Mouse (Mus musculus): Measurements from ENCODE around the gene Atg4d. TPM values are rescaled to one million over a fixed set of nuclear protein-coding genes. Genes with fewer than 3 reads are reported as not detected.
"Not testable (repeated sequence)": the region's sequence is repeated elsewhere in the genome, so short reads cannot be mapped to it uniquely, and the experiment has no call there.

Atg4d gene
- total RNA-seq, 2 experiments from 2014 or later = 40.7 to 49.2 TPM

DNA sequence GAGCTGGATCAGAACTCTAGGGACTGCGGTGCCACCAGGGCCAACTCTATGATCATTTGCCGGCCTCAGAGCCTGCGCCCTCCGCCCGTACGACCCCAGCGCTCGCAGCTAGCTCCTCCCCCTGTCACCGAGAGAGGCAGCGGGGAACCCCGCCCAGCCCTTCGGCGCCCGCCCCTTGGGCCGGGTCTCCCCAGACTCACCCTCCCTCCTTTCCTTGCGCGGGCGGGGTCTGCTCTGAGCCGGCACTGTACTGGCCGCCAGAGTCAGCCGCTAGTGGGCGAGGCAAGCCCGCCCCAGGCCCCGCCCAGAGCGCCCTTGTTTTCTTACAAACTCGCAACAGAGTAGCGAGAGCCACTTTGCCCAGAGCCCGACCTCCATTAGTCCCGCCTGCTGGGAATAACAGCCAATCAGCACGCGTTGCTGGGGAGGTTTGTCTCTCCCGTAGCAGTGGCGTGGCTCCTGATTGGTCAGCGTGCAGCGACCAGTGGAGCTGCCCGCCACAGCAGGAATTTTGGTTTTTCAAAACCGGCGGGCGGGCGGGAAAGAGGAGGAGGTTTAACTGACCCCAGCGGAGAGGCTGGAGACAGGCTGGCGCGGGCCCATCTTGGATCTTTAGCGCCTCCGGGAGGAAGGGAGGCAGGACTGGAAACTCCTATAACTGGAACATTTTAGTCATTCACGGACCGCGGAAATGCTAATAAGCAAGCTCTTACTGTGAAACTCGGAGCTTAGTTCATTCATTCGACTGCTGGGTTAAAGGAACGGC, 26.1 kb downstream of the Atg4d start, which contains the start of gene Cdkn2d:
Gene Cdkn2d, minus strand, starts transcription at position 386 of the 766 bp plus-strand sequence.
- DNase-seq (ENCODE audit: low spot score in 2 of 2) = peak; percentile 99 to 100
- intact Hi-C loops (cut with DNase I) = loop anchor here (2.0 kb wide), 1 partner anchor 52 kb away; the partner anchor contains the start of gene Keap1

DNA sequence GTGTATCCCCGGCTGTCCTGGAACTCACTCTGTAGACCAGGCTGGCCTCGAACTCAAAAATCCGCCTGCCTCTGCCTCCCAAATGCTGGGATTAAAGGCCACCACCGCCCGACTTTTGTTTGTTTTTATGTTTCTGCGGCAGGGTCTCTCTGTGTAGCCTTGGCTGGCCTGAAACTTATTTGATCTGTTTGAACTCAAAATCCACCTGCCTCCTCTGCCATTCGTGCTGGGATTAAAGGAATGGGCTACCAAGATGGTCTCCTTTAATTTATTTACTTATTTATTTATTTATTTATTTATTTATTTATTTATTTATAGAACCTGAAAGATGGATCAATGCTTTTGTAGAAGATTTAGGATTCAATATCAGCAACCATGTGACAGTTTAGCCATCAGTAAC, 26.8 kb downstream of the Atg4d start:
- intact Hi-C loops (cut with DNase I) = loop anchor here (2.0 kb wide), 1 partner anchor 53 kb away; the partner anchor contains the start of gene Keap1
- DNase-seq (ENCODE audit: low spot score in 2 of 2) = not testable (repeated sequence)

DNA sequence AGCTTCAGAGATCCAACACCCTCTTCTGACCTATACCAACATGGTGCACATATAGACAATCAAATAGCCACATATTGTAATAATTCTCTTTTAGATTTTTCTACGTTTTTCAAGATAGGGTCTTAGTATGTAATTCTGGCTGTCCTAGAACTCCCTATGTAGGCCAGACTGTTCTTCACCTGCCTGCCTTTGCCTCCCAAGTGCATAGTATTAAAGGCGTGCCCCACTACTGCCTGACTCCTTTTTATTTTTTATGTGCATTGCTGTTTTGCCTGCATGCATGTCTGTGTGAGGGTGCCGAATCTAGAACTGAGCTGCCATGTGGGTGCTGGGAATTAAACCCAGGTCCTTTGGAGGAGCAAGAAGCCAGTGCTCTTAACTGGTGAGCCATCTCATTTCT, 27.2 kb downstream of the Atg4d start:
- DNase-seq (ENCODE audit: low spot score in 2 of 2) = no peak
- intact Hi-C loops (cut with DNase I) = no loop called here

DNA sequence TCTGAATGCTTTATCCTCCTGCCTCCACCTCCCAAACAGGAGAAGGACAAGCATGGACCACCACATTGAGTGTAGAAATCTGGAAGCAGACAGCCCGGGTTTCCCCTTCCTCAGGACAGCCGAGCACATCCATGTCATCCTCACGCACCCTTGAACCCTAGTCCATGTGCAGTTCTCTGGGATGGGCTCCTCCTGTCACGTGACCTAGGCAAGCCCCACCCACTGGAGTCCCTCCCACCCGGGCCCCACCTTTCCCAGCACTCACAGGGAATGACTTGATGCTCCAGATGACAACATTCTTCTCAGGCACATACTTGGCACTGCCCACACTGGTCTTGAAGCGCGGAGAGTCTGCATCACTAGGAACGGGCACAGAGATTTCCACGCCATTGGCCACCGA, 33.9 kb downstream of the Atg4d start:
- intact Hi-C loops (cut with DNase I) = no loop called here
- DNase-seq (ENCODE audit: low spot score in 2 of 2) = no peak

DNA sequence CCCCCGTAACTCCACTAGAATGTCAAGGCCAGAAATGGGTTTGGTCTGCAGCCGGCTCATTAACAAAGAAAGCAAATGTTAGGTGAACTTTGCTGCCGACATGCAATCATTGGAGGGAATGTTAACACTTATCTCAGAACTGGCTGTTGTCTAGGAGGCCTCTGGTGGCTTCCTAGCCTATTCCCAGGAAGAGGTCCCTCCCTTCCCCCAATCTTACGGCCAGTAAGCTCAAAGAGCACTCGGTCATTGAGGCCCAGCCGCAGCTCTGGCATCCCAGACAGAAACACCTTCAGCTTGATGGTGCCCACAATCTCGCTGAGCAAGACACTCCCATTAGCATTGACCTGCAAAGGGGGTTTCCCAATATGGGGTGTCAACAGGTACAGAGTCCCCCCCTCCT, 40.0 kb downstream of the Atg4d start:
- intact Hi-C loops (cut with DNase I) = no loop called here
- DNase-seq (ENCODE audit: low spot score in 2 of 2) = no peak

DNA sequence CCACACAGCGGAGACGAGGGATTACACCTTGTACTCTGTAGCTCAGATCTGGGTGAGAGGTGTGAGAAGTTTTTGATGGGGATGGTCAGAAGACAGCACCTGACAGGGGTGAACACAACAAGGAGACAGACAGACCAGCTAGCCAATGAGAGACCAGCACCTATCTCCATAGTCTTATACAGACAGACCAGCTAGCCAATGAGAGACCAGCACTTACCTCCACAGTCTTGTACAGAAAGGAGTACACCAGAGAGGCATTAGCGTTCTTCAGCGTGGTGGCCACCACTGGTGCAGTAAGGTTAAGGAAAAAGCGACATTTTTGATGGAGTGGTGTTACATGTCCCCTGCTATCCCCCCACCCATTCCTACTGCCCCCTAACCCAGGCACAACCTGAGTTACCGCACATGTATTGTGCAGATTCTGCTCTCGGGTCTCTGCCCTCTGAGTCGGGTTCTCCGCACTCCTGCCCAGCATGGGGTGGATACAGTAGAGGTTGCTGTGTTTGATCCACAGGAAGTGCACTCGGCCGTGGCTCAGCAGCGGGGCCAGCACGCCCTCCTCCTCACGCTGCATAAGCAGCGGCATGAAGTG, 44.2 kb downstream of the Atg4d start:
- intact Hi-C loops (cut with DNase I) = no loop called here
- DNase-seq (ENCODE audit: low spot score in 2 of 2) = no peak

DNA sequence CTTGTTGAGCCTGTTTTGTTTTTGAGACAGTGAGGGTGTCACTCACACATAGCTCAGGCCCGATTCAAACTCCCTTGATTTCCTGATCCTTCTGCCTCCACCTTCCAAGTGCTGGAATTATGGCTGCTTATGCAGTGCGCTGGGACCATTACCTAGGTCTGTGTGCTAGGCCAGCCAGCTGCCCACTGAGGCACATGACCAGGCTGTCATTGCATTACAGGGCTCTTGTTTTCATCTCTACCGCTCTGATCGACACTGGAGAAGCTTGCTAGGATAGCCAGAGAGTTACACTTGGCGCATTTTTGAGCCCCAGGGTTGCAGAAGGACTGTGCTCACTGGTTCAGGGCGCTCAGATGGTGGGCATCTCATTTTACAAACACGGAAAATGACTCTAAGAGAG, 46.6 kb downstream of the Atg4d start:
- DNase-seq (ENCODE audit: low spot score in 2 of 2) = no peak
- intact Hi-C loops (cut with DNase I) = no loop called here

DNA sequence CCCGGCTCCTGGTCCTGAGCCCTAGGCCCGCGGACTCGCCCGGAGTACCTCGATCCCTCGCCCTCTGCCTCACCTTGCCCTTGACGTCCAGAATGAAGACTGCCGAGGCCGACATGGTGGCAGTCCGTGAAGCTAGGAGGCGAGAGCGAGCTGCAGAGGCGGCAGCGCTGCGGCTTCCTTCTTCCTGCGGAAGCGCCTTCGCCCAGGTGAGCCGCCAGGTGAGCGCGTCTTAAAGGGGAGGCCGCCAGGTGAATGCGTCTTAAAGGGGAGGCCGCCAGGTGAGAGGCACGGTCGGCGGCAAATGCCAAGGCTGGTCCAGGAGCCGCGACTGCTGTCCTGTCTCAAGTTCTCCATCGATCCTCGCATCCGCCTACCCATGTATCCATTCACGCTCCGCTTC, 47.0 kb downstream of the Atg4d start, which contains the start of gene Ap1m2:
Gene Ap1m2, minus strand, starts transcription at position 204 of the 400 bp plus-strand sequence.
- DNase-seq (ENCODE audit: low spot score in 2 of 2) = no peak
- intact Hi-C loops (cut with DNase I) = no loop called here

DNA sequence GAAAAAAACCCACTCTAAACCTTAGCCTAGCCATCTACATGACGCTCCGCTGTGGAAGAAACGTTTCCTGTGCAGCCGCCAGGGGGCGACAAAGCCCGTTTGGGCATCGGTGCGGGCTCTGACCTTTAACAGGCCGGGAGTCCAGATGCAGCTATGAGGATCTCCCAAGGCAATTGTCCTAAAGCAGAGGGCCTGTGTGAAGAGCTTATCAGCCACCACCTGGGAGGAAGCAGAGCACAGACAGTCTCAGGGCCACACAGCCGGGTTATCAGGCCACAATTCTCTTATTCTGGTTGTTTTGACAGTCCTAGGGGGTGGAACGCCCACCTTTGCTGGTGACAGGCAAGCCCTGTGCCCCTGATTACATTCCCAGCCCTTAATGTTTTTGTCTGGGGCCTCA, 48.3 kb downstream of the Atg4d start:
- peak; percentile 61 to 75 for DNase-seq (ENCODE audit: low spot score in 2 of 2)
- intact Hi-C loops (cut with DNase I) = loop anchor here (1.0 kb wide), 2 partner anchors 44 to 97 kb away; no protein-coding TSS in a partner anchor

DNA sequence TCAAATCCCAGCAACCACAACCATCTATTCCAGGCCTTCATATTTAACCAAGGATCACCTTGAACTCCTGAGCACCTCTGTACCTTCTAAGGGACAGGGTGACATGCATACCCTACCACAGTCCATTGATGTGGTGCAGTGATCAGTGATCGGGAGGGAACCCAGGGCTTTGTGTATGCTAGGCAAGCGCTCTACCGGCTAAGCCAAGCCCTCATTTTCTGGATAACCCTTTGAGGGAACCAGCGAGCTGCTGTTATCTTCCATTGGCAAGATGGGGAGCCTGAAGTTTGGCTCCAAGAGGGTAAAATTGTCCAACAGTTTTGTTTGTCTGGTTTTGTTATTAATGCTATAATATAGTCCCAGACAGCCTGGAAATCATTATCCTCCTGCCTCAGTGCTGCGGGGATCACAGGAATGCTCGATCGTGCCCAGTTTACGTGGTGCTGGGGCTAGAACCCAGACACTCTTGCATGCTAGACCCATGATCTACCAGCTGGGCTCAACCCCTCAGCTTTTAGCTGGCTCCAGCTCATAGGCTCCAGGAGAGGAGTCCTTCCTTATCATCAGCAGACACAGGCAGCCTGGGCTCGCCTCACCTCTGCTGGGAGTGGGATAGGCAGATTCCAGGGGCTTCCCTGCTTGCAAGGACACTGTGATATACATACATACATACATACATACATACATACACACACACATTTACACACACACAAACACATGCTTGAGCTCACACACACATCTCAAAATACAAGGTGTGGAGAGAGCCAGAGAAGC, 49.5 kb downstream of the Atg4d start:
- intact Hi-C loops (cut with DNase I) = no loop called here
- no peak for DNase-seq (ENCODE audit: low spot score in 2 of 2)

DNA sequence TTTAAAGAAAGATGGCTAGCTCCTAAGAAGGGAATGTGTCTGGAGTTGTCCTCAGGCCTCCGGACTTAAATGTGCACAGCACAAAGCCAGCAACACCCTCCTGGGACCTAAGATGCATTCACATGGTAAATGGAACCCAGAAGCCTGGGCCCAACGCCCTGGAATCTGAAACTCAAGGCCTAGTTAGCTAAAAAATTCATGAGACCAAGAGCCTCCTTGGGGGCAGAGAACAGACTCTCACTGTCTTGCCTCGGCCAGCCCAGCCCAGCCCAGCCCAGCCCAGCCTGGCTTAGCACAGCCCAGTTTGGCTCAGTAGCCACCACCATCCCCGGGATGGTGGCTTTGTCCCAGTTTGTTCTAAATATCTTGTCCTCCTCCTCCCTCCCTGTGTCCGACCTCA, 50.3 kb downstream of the Atg4d start:
- DNase-seq (ENCODE audit: low spot score in 2 of 2) = no peak
- intact Hi-C loops (cut with DNase I) = no loop called here

DNA sequence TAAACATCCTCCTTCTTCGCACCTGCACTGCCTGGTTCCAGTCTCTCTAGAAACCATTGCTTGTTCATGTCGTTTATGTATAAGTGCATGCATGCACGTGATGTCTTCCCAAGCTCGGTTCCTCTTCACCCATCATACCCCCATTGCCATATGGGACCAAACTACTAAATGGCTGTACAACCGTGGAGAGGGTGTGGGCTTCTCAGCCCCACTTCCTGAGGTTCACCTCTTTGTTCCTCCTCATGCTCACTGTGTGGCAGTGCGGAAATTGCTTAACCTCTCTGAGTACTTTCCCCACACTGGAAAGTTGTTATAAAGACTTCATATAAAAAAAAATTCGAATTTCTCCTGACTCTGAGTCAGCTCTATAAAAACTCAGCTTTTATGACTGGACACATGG, 51.6 kb downstream of the Atg4d start:
- intact Hi-C loops (cut with DNase I) = no loop called here
- DNase-seq (ENCODE audit: low spot score in 2 of 2) = no peak

DNA sequence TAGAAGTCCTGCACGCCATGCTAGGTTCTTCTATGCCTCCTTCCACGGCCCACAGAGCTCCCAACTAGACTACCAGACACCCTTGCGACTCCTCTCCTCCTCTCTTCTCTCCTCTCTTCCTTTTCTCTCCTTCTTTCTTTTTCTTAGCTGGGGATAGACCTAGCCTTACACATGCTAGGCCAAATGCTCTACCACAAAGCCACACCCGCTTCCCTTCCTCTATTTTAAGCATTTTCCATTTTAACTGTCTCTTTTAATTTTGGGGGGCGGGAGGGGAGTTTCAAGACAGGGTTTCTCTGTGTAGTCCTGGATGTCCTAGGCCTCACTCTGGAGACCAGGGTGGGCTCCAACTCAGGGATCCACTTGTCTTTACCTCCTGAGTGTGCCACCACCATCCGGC, 53.7 kb downstream of the Atg4d start:
- DNase-seq (ENCODE audit: low spot score in 2 of 2) = no peak
- intact Hi-C loops (cut with DNase I) = loop anchor here (1.0 kb wide), 1 partner anchor 39 kb away; no protein-coding TSS in a partner anchor

DNA sequence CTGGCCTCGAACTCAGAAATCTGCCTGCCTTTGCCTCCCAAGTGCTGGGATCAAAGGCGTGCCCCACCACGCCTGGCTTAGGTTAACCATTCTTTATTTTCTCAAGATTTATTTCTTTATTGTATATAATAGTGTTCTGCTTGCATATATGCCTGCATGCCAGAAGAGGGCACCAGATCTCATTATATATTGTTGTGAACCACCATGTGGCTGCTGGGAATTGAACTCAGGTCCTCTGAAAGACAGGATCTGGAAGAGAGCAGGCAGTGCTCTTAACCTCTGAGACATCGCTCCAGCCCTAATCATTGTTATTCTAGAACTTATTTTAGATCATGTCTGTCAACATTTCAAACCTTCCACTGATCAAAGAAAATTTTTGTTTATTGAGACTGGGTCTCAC, 54.4 kb downstream of the Atg4d start:
- intact Hi-C loops (cut with DNase I) = no loop called here
- DNase-seq (ENCODE audit: low spot score in 2 of 2) = no peak

DNA sequence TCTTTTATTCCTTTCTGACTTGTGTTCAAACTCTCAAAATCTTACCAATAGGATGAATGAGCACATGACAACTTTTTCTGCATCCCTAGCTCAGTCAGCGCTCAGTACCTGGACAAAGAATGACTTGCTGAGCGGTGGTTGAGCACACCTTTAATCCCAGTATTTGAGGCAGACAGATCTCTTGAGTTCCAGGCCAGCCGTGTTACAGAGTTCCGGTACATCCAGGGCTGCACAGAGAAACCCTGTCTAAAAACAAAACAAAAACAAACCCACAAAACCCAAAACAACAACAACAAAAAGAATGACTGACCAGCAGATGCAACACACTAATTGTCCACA, 55.2 kb downstream of the Atg4d start:
- no peak for DNase-seq (ENCODE audit: low spot score in 2 of 2)
- intact Hi-C loops (cut with DNase I) = no loop called here

DNA sequence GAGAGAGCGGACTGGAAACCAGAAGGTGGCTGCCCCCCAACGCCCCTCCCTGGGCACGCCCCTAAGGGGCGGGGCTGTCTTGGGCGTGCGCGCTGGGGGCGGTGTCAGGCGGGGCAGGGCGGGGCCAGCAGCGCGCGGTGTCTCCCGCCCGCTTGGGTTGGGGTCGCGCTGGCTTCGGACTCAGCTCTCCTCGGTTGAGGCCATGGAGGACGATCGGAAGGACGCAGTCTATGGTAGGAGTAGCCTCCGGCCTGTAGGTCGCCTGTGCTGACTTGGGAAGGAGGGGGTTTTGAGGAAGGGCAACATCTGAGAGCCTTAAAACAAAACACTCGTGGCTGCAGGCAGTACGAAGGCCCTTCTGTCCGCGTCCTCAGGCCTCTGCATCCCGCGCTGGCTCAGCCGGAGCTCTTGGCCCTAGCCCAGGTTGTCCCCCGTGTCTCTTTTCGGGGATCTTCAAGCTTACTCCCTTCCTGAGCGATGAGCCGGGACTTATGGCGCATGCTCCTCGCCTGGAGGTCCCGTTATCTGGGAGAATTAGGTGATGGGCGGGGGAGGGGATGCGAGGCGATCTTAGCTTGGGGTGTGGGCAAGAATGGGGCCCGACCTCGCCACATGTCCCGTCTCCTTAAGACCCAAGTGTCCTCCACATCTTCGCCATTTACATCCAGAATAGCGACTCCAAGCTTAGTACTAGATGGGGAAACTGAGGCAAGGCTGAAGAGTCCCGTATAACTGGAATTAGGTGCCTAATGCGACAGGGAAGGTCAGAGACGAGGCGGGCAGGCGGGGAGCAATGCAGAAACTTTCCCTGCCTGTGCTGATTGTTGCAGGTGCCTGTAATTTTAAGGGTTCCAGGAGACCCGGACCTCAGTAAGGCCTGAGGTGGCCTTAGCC, 55.8 kb downstream of the Atg4d start, which contains the start of gene Slc44a2:
Gene Slc44a2, plus strand, starts transcription at position 80 of the 894 bp plus-strand sequence.
- intact Hi-C loops (cut with DNase I) = no loop called here
- peak; percentile 74 to 80 for DNase-seq (ENCODE audit: low spot score in 2 of 2)

DNA sequence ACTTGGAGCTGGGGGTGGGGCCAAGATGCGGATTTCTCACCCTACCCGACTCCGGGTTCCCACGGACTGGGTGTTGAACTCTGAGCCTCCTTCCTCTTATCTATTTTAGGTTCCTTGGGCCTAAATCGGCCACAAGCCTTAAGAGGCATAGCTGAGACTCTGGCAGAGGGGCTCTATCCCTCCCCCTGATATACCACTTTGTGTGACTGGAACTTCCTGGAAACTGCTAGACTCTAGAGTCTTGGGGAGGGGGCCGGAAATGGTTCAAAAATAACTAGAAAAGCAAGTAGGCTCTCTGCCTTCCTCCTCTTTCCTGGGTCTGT, 56.4 kb downstream of the Atg4d start:
- DNase-seq (ENCODE audit: low spot score in 2 of 2) = peak in 1 of 2 experiments; percentile 35
- intact Hi-C loops (cut with DNase I) = no loop called here

DNA sequence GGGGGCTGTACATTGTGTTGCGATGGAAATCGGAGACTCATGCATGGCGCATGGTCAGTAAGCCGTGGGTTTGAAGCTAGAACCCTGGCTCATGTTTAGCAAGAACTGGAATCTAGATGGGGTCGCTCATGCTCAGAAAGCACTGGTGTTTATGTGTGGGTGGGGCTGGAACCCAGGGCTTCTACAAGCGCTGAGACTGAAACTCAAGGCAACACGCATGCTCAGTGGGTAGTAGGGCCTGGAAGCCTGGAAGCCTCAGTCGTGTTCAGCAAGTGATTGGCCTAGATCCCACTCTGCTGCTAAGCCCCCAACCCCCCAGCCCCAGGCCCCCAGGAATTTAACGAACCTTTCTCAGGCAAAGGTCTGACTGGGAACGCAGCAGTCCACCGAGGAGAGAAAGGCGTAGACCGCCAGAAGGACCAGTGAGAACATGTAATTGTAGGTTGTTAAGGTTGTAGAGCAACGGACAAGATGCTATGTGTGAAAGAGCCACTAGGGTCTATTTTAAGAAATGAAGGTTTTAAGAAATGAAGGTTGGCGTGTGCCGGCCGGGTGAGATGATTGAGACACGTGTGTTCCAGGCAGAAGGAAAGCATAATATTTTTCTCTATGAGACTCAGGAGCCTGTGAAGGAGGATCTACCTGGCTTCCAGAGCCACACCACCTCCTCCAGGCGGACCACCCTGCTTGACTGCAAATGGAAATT, 57.3 kb downstream of the Atg4d start:
- peak; percentile 24 to 48 for DNase-seq (ENCODE audit: low spot score in 2 of 2)
- intact Hi-C loops (cut with DNase I) = no loop called here

DNA sequence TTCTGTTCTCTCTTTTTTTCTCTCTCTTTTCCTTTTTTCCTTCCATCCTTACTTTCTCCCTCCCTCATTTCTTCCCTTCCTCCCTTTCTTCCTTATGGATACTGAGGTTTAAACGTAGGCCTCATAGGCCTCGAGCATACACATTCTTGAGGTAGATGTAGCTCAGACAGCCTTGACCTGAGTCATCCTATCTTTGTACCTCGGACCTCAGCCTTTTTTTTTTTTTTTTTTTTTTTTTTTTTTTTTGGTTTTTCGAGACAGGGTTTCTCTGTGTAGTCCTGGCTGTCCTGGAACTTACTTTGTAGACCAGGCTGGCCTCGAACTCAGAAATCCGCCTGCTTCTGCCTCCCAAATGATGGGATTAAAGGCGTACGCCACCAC, 57.8 kb downstream of the Atg4d start:
- DNase-seq (ENCODE audit: low spot score in 2 of 2); intact Hi-C loops (cut with DNase I): not testable (repeated sequence)
